Mouse (Mus musculus): ENCODE results near the gene Klra4. TPM values are rescaled to one million over a fixed set of nuclear protein-coding genes. Genes with fewer than 3 reads are reported as not detected.
"Not testable (repeated sequence)": the region's sequence is repeated elsewhere in the genome, so short reads cannot be mapped to it uniquely, and the experiment has no call there.

Gene Klra4
- polyA plus RNA-seq (2015; fragmentation: Nextera tagmentation; extraction: Ambion mirVana): not detected in 2 replicates

GRCm38 (mm10) chr6:130067171-130067570 is at the start of gene Klra4:
Gene Klra4, minus strand, starts transcription at chr6:130067271.
- ATAC-seq (ENCODE audit: borderline replicate concordance, extremely low read depth, low FRiP score, low TSS enrichment); H3K4me3 ChIP-seq; H3K27me3 ChIP-seq; H3K27ac ChIP-seq; H3K36me3 ChIP-seq; H3K4me2 ChIP-seq; H3K4me1 ChIP-seq; H3K9ac ChIP-seq; H3K9me3 ChIP-seq: not testable (repeated sequence)
- 55% methylated on average over 1 of the region's 1 CpGs for WGBS

- no peaks in the 10 kb centered on the region for H3K36me3 ChIP-seq
- no peaks in the 10 kb centered on the region for H3K9me3 ChIP-seq
- no peaks in the 10 kb centered on the region for H3K4me1 ChIP-seq
- H3K4me3 ChIP-seq: no peak overlapping the region
- 91% methylated on average over 1 of the region's 1 CpGs for whole genome bisulfite sequencing
- no peak overlapping the region for H3K27ac ChIP-seq
- ATAC-seq (ENCODE audit: borderline replicate concordance, extremely low read depth, low FRiP score, low TSS enrichment): no peak
- no peak overlapping the region for H3K9ac ChIP-seq
- H3K4me2 ChIP-seq: no peak overlapping the region
- no peaks in the 10 kb centered on the region for H3K27me3 ChIP-seq
Observed at GRCm38 (mm10) chr6:130110485-130110884, 43.4 kb upstream of the Klra4 start.

GRCm38 (mm10) chr6:130102743-130103142 is 35.7 kb upstream of the Klra4 start:
- H3K4me3 ChIP-seq; H3K36me3 ChIP-seq; H3K9me3 ChIP-seq; H3K9ac ChIP-seq; H3K4me2 ChIP-seq; H3K27me3 ChIP-seq; ATAC-seq (ENCODE audit: borderline replicate concordance, extremely low read depth, low FRiP score, low TSS enrichment); H3K4me1 ChIP-seq; H3K27ac ChIP-seq: not testable (repeated sequence)
- WGBS: 81% methylated on average over 3 of the region's 3 CpGs

- ATAC-seq (ENCODE audit: borderline replicate concordance, extremely low read depth, low FRiP score, low TSS enrichment): no peak
- 75% methylated on average over 5 of the region's 5 CpGs for WGBS
- Histone ChIP-seq H3K4me2 (no peak overlapping the region), H3K9me3 (no peaks in the 10 kb centered on the region), H3K4me1 (no peaks in the 10 kb centered on the region), H3K27ac (no peak overlapping the region), H3K27me3 (no peaks in the 10 kb centered on the region), H3K4me3 (no peak overlapping the region), H3K36me3 (no peaks in the 10 kb centered on the region), H3K9ac (no peak overlapping the region)
Observed at GRCm38 (mm10) chr6:130092336-130092948, 25.4 kb upstream of the Klra4 start.

- no peak overlapping the region for H3K27ac ChIP-seq
- no peak overlapping the region for H3K4me2 ChIP-seq
- WGBS: 70% methylated on average over 5 of the region's 5 CpGs
- H3K4me1 ChIP-seq: no peaks in the 10 kb centered on the region
- no peaks in the 10 kb centered on the region for H3K36me3 ChIP-seq
- H3K4me3 ChIP-seq: no peak overlapping the region
- H3K9ac ChIP-seq: no peak overlapping the region
- no peak for ATAC-seq (ENCODE audit: borderline replicate concordance, extremely low read depth, low FRiP score, low TSS enrichment)
- no peaks in the 10 kb centered on the region for H3K9me3 ChIP-seq
- no peaks in the 10 kb centered on the region for H3K27me3 ChIP-seq
Observed at GRCm38 (mm10) chr6:130065196-130065595, 1.9 kb downstream of the Klra4 start.

GRCm38 (mm10) chr6:130035146-130035545 is 31.9 kb downstream of the Klra4 start:
- not testable (repeated sequence) for H3K9me3 ChIP-seq; H3K4me3 ChIP-seq; H3K27ac ChIP-seq; ATAC-seq (ENCODE audit: borderline replicate concordance, extremely low read depth, low FRiP score, low TSS enrichment); H3K4me2 ChIP-seq; H3K36me3 ChIP-seq; H3K4me1 ChIP-seq; H3K27me3 ChIP-seq; H3K9ac ChIP-seq
- 42% methylated on average over 4 of the region's 4 CpGs for WGBS

- not testable (repeated sequence) for H3K4me3 ChIP-seq; H3K4me2 ChIP-seq; H3K36me3 ChIP-seq; H3K27ac ChIP-seq; H3K9ac ChIP-seq; H3K27me3 ChIP-seq; H3K4me1 ChIP-seq; H3K9me3 ChIP-seq; ATAC-seq (ENCODE audit: borderline replicate concordance, extremely low read depth, low FRiP score, low TSS enrichment)
Observed at GRCm38 (mm10) chr6:130031493-130032089, 35.5 kb downstream of the Klra4 start.

GRCm38 (mm10) chr6:130026854-130027253 is 40.2 kb downstream of the Klra4 start, which contains the start of gene Klra6:
Gene Klra6, minus strand, starts transcription at chr6:130026954.
- Histone ChIP-seq H3K9me3 (no peaks in the 10 kb centered on the region; the same call in 1 of the 2 replicates), H3K4me2 (no peak within 1 kb of the TSS), H3K27me3 (no peaks in the 10 kb centered on the region), H3K27ac (no peak within 1 kb of the TSS), H3K9ac (no peak within 1 kb of the TSS), H3K4me1 (no peaks in the 10 kb centered on the region), H3K4me3 (no peak within 1 kb of the TSS), H3K36me3 (no peaks in the 10 kb centered on the region)
- WGBS: 72% methylated on average over 4 of the region's 4 CpGs
- no peak for ATAC-seq (ENCODE audit: borderline replicate concordance, extremely low read depth, low FRiP score, low TSS enrichment)

Other genes starting within 250 kb of the Klra4 start
- gene Gm17631, start 204.6 kb downstream of the Klra4 start, polyA plus RNA-seq (2015; fragmentation: Nextera tagmentation; extraction: Ambion mirVana): not detected in 2 replicates
- gene Klra17, start 190.6 kb downstream of the Klra4 start, polyA plus RNA-seq (2015; fragmentation: Nextera tagmentation; extraction: Ambion mirVana): not detected in 2 replicates
- gene Klra5, start 149.6 kb downstream of the Klra4 start, polyA plus RNA-seq (2015; fragmentation: Nextera tagmentation; extraction: Ambion mirVana): not detected in 2 replicates
- gene Klra6, start 40.3 kb downstream of the Klra4 start, polyA plus RNA-seq (2015; fragmentation: Nextera tagmentation; extraction: Ambion mirVana): not detected in 2 replicates
- gene Klra8, start 62.6 kb upstream of the Klra4 start, polyA plus RNA-seq (2015; fragmentation: Nextera tagmentation; extraction: Ambion mirVana): not detected in 2 replicates
- not detected in 2 replicates for gene Klra9, start 125.8 kb upstream of the Klra4 start, polyA plus RNA-seq (2015; fragmentation: Nextera tagmentation; extraction: Ambion mirVana)
- gene Klra7, start 166.1 kb upstream of the Klra4 start, polyA plus RNA-seq (2015; fragmentation: Nextera tagmentation; extraction: Ambion mirVana): not detected in 2 replicates
- gene Klra10, start 214.7 kb upstream of the Klra4 start, polyA plus RNA-seq (2015; fragmentation: Nextera tagmentation; extraction: Ambion mirVana): not detected in 2 replicates